Mouse (Mus musculus): Measurements from ENCODE around the gene Slc50a1.

Gene Slc50a1

GRCm38 (mm10) chr3:89236516-89236915, 33.9 kb downstream of the Slc50a1 start:
- DNase-seq (ENCODE audit: extremely low read depth, insufficient read length, low spot score) = no peak

- peak; percentile 44 for DNase-seq (ENCODE audit: extremely low read depth, insufficient read length, low spot score)
These were observed 36.7 kb downstream of the Slc50a1 start for GRCm38 (mm10) chr3:89233562-89234110.

GRCm38 (mm10) chr3:89232614-89233013, 37.8 kb downstream of the Slc50a1 start:
- DNase-seq (ENCODE audit: extremely low read depth, insufficient read length, low spot score) = no peak

GRCm38 (mm10) chr3:89231772-89232275, 38.5 kb downstream of the Slc50a1 start:
- no peak for DNase-seq (ENCODE audit: extremely low read depth, insufficient read length, low spot score)

GRCm38 (mm10) chr3:89231345-89231744, 39.0 kb downstream of the Slc50a1 start:
- DNase-seq (ENCODE audit: extremely low read depth, insufficient read length, low spot score) = no peak

- DNase-seq (ENCODE audit: extremely low read depth, insufficient read length, low spot score) = no peak
These were observed 39.8 kb downstream of the Slc50a1 start for GRCm38 (mm10) chr3:89230561-89230960.

- no peak for DNase-seq (ENCODE audit: extremely low read depth, insufficient read length, low spot score)
These were observed 41.1 kb downstream of the Slc50a1 start for GRCm38 (mm10) chr3:89229276-89229675.

GRCm38 (mm10) chr3:89228836-89229235, 41.5 kb downstream of the Slc50a1 start, which contains the start of gene Muc1:
Gene Muc1 (plus strand): TSS chr3:89229057.
- DNase-seq (ENCODE audit: extremely low read depth, insufficient read length, low spot score) = no peak

- peak; percentile 84 for DNase-seq (ENCODE audit: extremely low read depth, insufficient read length, low spot score)
These were observed 42.2 kb downstream of the Slc50a1 start for GRCm38 (mm10) chr3:89228180-89228549.

GRCm38 (mm10) chr3:89227307-89228179, 42.8 kb downstream of the Slc50a1 start:
- DNase-seq (ENCODE audit: extremely low read depth, insufficient read length, low spot score) = peak; percentile 41

- no peak for DNase-seq (ENCODE audit: extremely low read depth, insufficient read length, low spot score)
These were observed 43.5 kb downstream of the Slc50a1 start, which contains the start of gene Mtx1 for GRCm38 (mm10) chr3:89226900-89227299. Gene Mtx1 (minus strand): TSS chr3:89227088.

- no peak for DNase-seq (ENCODE audit: extremely low read depth, insufficient read length, low spot score)
These were observed 44.0 kb downstream of the Slc50a1 start for GRCm38 (mm10) chr3:89226361-89226760.

- DNase-seq (ENCODE audit: extremely low read depth, insufficient read length, low spot score) = no peak
These were observed 44.5 kb downstream of the Slc50a1 start for GRCm38 (mm10) chr3:89225918-89226317.

GRCm38 (mm10) chr3:89225321-89225815, 45.0 kb downstream of the Slc50a1 start:
- no peak for DNase-seq (ENCODE audit: extremely low read depth, insufficient read length, low spot score)

- DNase-seq (ENCODE audit: extremely low read depth, insufficient read length, low spot score) = no peak
These were observed 45.6 kb downstream of the Slc50a1 start for GRCm38 (mm10) chr3:89224796-89225195.

- DNase-seq (ENCODE audit: extremely low read depth, insufficient read length, low spot score) = no peak
These were observed 49.2 kb downstream of the Slc50a1 start for GRCm38 (mm10) chr3:89221167-89221566.

GRCm38 (mm10) chr3:89219546-89219945, 50.8 kb downstream of the Slc50a1 start:
- DNase-seq (ENCODE audit: extremely low read depth, insufficient read length, low spot score) = no peak

GRCm38 (mm10) chr3:89218271-89218670, 52.1 kb downstream of the Slc50a1 start:
- DNase-seq (ENCODE audit: extremely low read depth, insufficient read length, low spot score) = no peak
